Mouse (Mus musculus) limb, embryonic 15.5 days (tissue): ENCODE measurements around the gene Upk1a. TPM values are rescaled to one million over a fixed set of nuclear protein-coding genes. Genes with fewer than 3 reads are reported as not detected.
A peak's percentile ranks its signal among the peaks of the same experiment; 100 is the strongest.

Source experiments
- ATAC-seq: fragments of 200-750 bp; cut with Nextera tagmentation; 2 replicates; pipeline ENCODE4 v1.8.0; 2017; ENCODE audit warnings: low read depth, moderate TSS enrichment; ENCODE audit not compliant: insufficient number of reproducible peaks, low FRiP score, low TSS enrichment
- H3K27ac ChIP-seq: fragments of 300-500 bp; sonication (generic); 2 replicates; pipeline ENCODE4 v1.5.1; 2015; ENCODE audit warnings: moderate library complexity, mild to moderate bottlenecking, inconsistent platforms
- H3K27me3 ChIP-seq: fragments of 300-500 bp; sonication (generic); 2 replicates; pipeline ENCODE4 v1.6.1; 2015; ENCODE audit warnings: inconsistent platforms
- H3K36me3 ChIP-seq: fragments of 300-500 bp; sonication (generic); 2 replicates; pipeline ENCODE4 v1.6.1; 2015; ENCODE audit warnings: inconsistent platforms
- H3K4me1 ChIP-seq: fragments of 300-500 bp; sonication (generic); 2 replicates; pipeline ENCODE4 v1.6.1; 2015; ENCODE audit warnings: inconsistent platforms
- H3K4me2 ChIP-seq: fragments of 300-500 bp; sonication (generic); 2 replicates; pipeline ENCODE4 v1.6.1; 2015; ENCODE audit warnings: mild to moderate bottlenecking, inconsistent platforms
- H3K4me3 ChIP-seq: fragments of 300-500 bp; sonication (generic); 2 replicates; pipeline ENCODE4 v1.5.1; 2015; ENCODE audit warnings: mild to moderate bottlenecking, inconsistent platforms
- H3K9ac ChIP-seq: fragments of 300-500 bp; sonication (generic); 2 replicates; pipeline ENCODE4 v1.6.1; 2015; ENCODE audit warnings: inconsistent platforms
- H3K9me3 ChIP-seq: fragments of 300-500 bp; sonication (generic); 2 replicates; pipeline ENCODE4 v1.6.1; 2016; ENCODE audit warnings: inconsistent platforms
- WGBS: fragments of 180-500 bp; shearing (Covaris S2); methylation state at CpG from one replicate; pipeline ENCODE4 v1.1.7; 2015; 5-methylcytosine and 5-hydroxymethylcytosine counted together
- polyA plus RNA-seq: library from polyadenylated mRNA; unstranded; fragments of >200 nt; fragmentation: Nextera tagmentation; extraction: Ambion mirVana; gene quantifications from 2 replicates; pipeline ENCODE4 v1.2.1, GENCODE M21; 2015

The Upk1a gene
- polyA plus RNA-seq, 1 experiment from 2014 or later, result 0.58 TPM

GRCm38 (mm10) chr7:30599933-30600353 lies 12.7 kb downstream of the Upk1a start:
- Histone ChIP-seq H3K27me3 (0 out of 2 replicates have a peak, but pooled peaks cover 1% of the 10 kb centered on the region), H3K4me1 (no peaks in the 10 kb centered on the region), H3K36me3 (no peaks in the 10 kb centered on the region), H3K4me2 (no peak overlapping the region), H3K9me3 (no peaks in the 10 kb centered on the region), H3K4me3 (no peak overlapping the region), H3K9ac (no peak overlapping the region), H3K27ac (peak overlapping the region; percentile 27; the same call in 1 of the 2 replicates)
- ATAC-seq, result peak; percentile 54; the same call in 1 of the 2 replicates
- WGBS, result 2% methylated on average over 16 of the region's 16 CpGs

- no peak for ATAC-seq
- no peak within 1 kb of the TSS for H3K4me3 ChIP-seq
- H3K9ac ChIP-seq, result no peak within 1 kb of the TSS
- no peaks in the 10 kb centered on the region for H3K9me3 ChIP-seq
- 89% methylated on average over 12 of the region's 12 CpGs for WGBS
- H3K27me3 ChIP-seq, result 0 out of 2 replicates have a peak, but pooled peaks cover 7% of the 10 kb centered on the region
- no peaks in the 10 kb centered on the region for H3K4me1 ChIP-seq
- H3K4me2 ChIP-seq, result no peak within 1 kb of the TSS
- no peak within 1 kb of the TSS for H3K27ac ChIP-seq
- H3K36me3 ChIP-seq, result no peaks in the 10 kb centered on the region
Observed at GRCm38 (mm10) chr7:30598786-30599185, 13.9 kb downstream of the Upk1a start, which contains the start of gene Zbtb32. Zbtb32 (minus strand) TSS chr7:30598909.

- Histone ChIP-seq H3K9me3 (no peaks in the 10 kb centered on the region), H3K27me3 (0 out of 2 replicates have a peak, but pooled peaks cover 7% of the 10 kb centered on the region), H3K4me3 (no peak overlapping the region), H3K36me3 (no peaks in the 10 kb centered on the region), H3K27ac (no peak overlapping the region), H3K4me2 (no peak overlapping the region), H3K9ac (no peak overlapping the region), H3K4me1 (no peaks in the 10 kb centered on the region)
- ATAC-seq, result no peak
- 62% methylated on average over 5 of the region's 5 CpGs for WGBS
Observed at GRCm38 (mm10) chr7:30596811-30597210, 15.8 kb downstream of the Upk1a start.

- ATAC-seq, result no peak
- 72% methylated on average over 5 of the region's 5 CpGs for WGBS
Observed at GRCm38 (mm10) chr7:30596093-30596492, 16.6 kb downstream of the Upk1a start.

GRCm38 (mm10) chr7:30594510-30595024 lies 18.1 kb downstream of the Upk1a start:
- H3K36me3 ChIP-seq, result no peaks in the 10 kb centered on the region
- H3K9ac ChIP-seq, result no peak overlapping the region
- H3K27me3 ChIP-seq, result 0 out of 2 replicates have a peak, but pooled peaks cover 7% of the 10 kb centered on the region
- no peak overlapping the region for H3K27ac ChIP-seq
- no peaks in the 10 kb centered on the region for H3K9me3 ChIP-seq
- WGBS, result 56% methylated on average over 4 of the region's 4 CpGs
- H3K4me3 ChIP-seq, result no peak overlapping the region
- ATAC-seq, result no peak
- peaks cover 10% of the 10 kb centered on the region for H3K4me1 ChIP-seq
- no peak overlapping the region for H3K4me2 ChIP-seq

More at GRCm38 (mm10) chr7:30596093-30596492, 16.6 kb downstream of the Upk1a start:
- 0 out of 2 replicates have a peak, but pooled peaks cover 7% of the 10 kb centered on the region for H3K27me3 ChIP-seq
- no peak overlapping the region for H3K4me2 ChIP-seq
- no peak overlapping the region for H3K4me3 ChIP-seq
- H3K9me3 ChIP-seq, result no peaks in the 10 kb centered on the region
- no peaks in the 10 kb centered on the region for H3K36me3 ChIP-seq
- no peaks in the 10 kb centered on the region for H3K4me1 ChIP-seq
- no peak overlapping the region for H3K9ac ChIP-seq
- H3K27ac ChIP-seq, result no peak overlapping the region

- H3K27me3 ChIP-seq, result 0 out of 2 replicates have a peak, but pooled peaks cover 7% of the 10 kb centered on the region
- H3K9me3 ChIP-seq, result no peaks in the 10 kb centered on the region
- no peak overlapping the region for H3K4me3 ChIP-seq
- no peaks in the 10 kb centered on the region for H3K36me3 ChIP-seq
- H3K4me2 ChIP-seq, result no peak overlapping the region
- 75% methylated on average over 10 of the region's 10 CpGs for WGBS
- H3K27ac ChIP-seq, result no peak overlapping the region
- no peak overlapping the region for H3K9ac ChIP-seq
- ATAC-seq, result no peak
- H3K4me1 ChIP-seq, result peaks cover 11% of the 10 kb centered on the region
Observed at GRCm38 (mm10) chr7:30593579-30594509, 18.8 kb downstream of the Upk1a start.

GRCm38 (mm10) chr7:30592772-30593423 lies 19.7 kb downstream of the Upk1a start:
- Histone ChIP-seq H3K9me3 (no peaks in the 10 kb centered on the region), H3K9ac (no peak overlapping the region), H3K4me1 (peaks cover 11% of the 10 kb centered on the region), H3K27me3 (0 out of 2 replicates have a peak, but pooled peaks cover 7% of the 10 kb centered on the region), H3K27ac (no peak overlapping the region), H3K36me3 (no peaks in the 10 kb centered on the region), H3K4me2 (no peak overlapping the region), H3K4me3 (no peak overlapping the region)
- 37% methylated on average over 5 of the region's 5 CpGs for WGBS
- no peak for ATAC-seq

GRCm38 (mm10) chr7:30591605-30591951 lies 21.1 kb downstream of the Upk1a start:
- 0 out of 2 replicates have a peak overlapping the region, but pooled peaks have one; percentile 10 for H3K9ac ChIP-seq
- no peaks in the 10 kb centered on the region for H3K9me3 ChIP-seq
- ATAC-seq, result no peak

GRCm38 (mm10) chr7:30590927-30591604 lies 21.6 kb downstream of the Upk1a start:
- H3K27me3 ChIP-seq, result 0 out of 2 replicates have a peak, but pooled peaks cover 7% of the 10 kb centered on the region
- 85% methylated on average over 9 of the region's 9 CpGs for WGBS
- ATAC-seq, result no peak
- H3K4me2 ChIP-seq, result no peak overlapping the region
- no peak overlapping the region for H3K4me3 ChIP-seq
- no peaks in the 10 kb centered on the region for H3K9me3 ChIP-seq
- H3K36me3 ChIP-seq, result peaks cover 5% of the 10 kb centered on the region; the same call in 1 of the 2 replicates
- H3K4me1 ChIP-seq, result peaks cover 25% of the 10 kb centered on the region
- H3K27ac ChIP-seq, result no peak overlapping the region
- 0 out of 2 replicates have a peak overlapping the region, but pooled peaks have one; percentile 10 for H3K9ac ChIP-seq

More at GRCm38 (mm10) chr7:30591605-30591951, 21.1 kb downstream of the Upk1a start:
- Histone ChIP-seq H3K4me1 (peaks cover 22% of the 10 kb centered on the region), H3K4me2 (no peak overlapping the region), H3K36me3 (peaks cover 1% of the 10 kb centered on the region; the same call in 1 of the 2 replicates), H3K27me3 (0 out of 2 replicates have a peak, but pooled peaks cover 7% of the 10 kb centered on the region), H3K4me3 (no peak overlapping the region), H3K27ac (no peak overlapping the region)
- 49% methylated on average over 4 of the region's 4 CpGs for WGBS

GRCm38 (mm10) chr7:30589435-30590301 lies 23.0 kb downstream of the Upk1a start:
- ATAC-seq, result peak; percentile 42
- 25% methylated on average over 39 of the region's 40 CpGs for WGBS

More at GRCm38 (mm10) chr7:30589435-30590301, 23.0 kb downstream of the Upk1a start:
- peaks cover 19% of the 10 kb centered on the region for H3K36me3 ChIP-seq
- H3K4me1 ChIP-seq, result peaks cover 27% of the 10 kb centered on the region
- peak overlapping the region; percentile 96 for H3K4me3 ChIP-seq
- H3K9me3 ChIP-seq, result no peaks in the 10 kb centered on the region
- 0 out of 2 replicates have a peak, but pooled peaks cover 3% of the 10 kb centered on the region for H3K27me3 ChIP-seq
- peak overlapping the region; percentile 77 for H3K4me2 ChIP-seq
- H3K27ac ChIP-seq, result peak overlapping the region; percentile 94
- H3K9ac ChIP-seq, result peak overlapping the region; percentile 99; the same call in 1 of the 2 replicates
